Mouse (Mus musculus) stomach, embryonic 16.5 days (tissue): Measurements from ENCODE around the gene Gm9945. TPM values are rescaled to one million over a fixed set of nuclear protein-coding genes. Genes with fewer than 3 reads are reported as not detected.
A peak's percentile ranks its signal among the peaks of the same experiment; 100 is the strongest.

Experiments used
- ATAC-seq: fragments of 200-750 bp; cut with Nextera tagmentation; 2 replicates; pipeline ENCODE4 v1.8.0; 2017; ENCODE audit warnings: moderate number of reproducible peaks, moderate TSS enrichment; ENCODE audit not compliant: insufficient read depth, low FRiP score
- H3K27ac ChIP-seq: fragments of 300-500 bp; sonication (generic); 2 replicates; pipeline ENCODE4 v1.5.1; 2014; ENCODE audit warnings: low read length
- H3K27me3 ChIP-seq: fragments of 300-500 bp; sonication (generic); 2 replicates; pipeline ENCODE4 v1.6.1; 2014; ENCODE audit warnings: low read length, control low read depth, mixed read lengths; ENCODE audit not compliant: control insufficient read depth, insufficient read depth
- H3K36me3 ChIP-seq: fragments of 300-500 bp; sonication (generic); 2 replicates; pipeline ENCODE4 v1.6.1; 2014; ENCODE audit warnings: low read length; ENCODE audit not compliant: control insufficient read depth, insufficient read depth
- H3K4me1 ChIP-seq: fragments of 300-500 bp; sonication (generic); 2 replicates; pipeline ENCODE4 v1.6.1; 2014; ENCODE audit warnings: low read length, control low read depth, mixed read lengths; ENCODE audit not compliant: control insufficient read depth, insufficient read depth
- H3K4me2 ChIP-seq: fragments of 300-500 bp; sonication (generic); 2 replicates; pipeline ENCODE4 v1.6.1; 2014; ENCODE audit warnings: low read depth, low read length, mixed read lengths
- H3K4me3 ChIP-seq: fragments of 300-500 bp; sonication (generic); replicated peaks from 2 replicates; pipeline ENCODE4 v1.5.1; 2014; ENCODE audit warnings: mild to moderate bottlenecking, low read length
- H3K9ac ChIP-seq: fragments of 300-500 bp; sonication (generic); 2 replicates; pipeline ENCODE4 v1.6.1; 2014; ENCODE audit warnings: low read length
- H3K9me3 ChIP-seq: fragments of 300-500 bp; sonication (generic); replicated peaks from 2 replicates; pipeline ENCODE4 v1.6.1; 2016; ENCODE audit warnings: low read length, control low read depth; ENCODE audit not compliant: control insufficient read depth
- WGBS: fragments of 180-500 bp; shearing (Covaris S2); extraction: QIAGEN DNeasy Blood & Tissue Kit; methylation state at CpG from one replicate; pipeline ENCODE4 v1.1.7; 2014; 5-methylcytosine and 5-hydroxymethylcytosine counted together
- polyA plus RNA-seq: library from polyadenylated mRNA; unstranded; fragments of >200 nt; fragmentation: Nextera tagmentation; extraction: Ambion mirVana; gene quantifications from 2 replicates; pipeline ENCODE4 v1.2.1, GENCODE M21; 2015

Gene Gm9945
- polyA plus RNA-seq, 1 experiment from 2014 or later = not detected

- peaks cover 4% of the 10 kb centered on the region for H3K4me1 ChIP-seq
- no peak overlapping the region for H3K27ac ChIP-seq
- 8% methylated on average over 11 of the region's 11 CpGs for WGBS
- no peak overlapping the region for H3K9ac ChIP-seq
- H3K36me3 ChIP-seq = no peaks in the 10 kb centered on the region
- no peaks in the 10 kb centered on the region for H3K27me3 ChIP-seq
- H3K4me2 ChIP-seq = no peak overlapping the region
- ATAC-seq = peak; percentile 62
- no peaks in the 10 kb centered on the region for H3K9me3 ChIP-seq
- H3K4me3 ChIP-seq = no peak overlapping the region
Measured at GRCm38 (mm10) chr11:53500569-53500968, 20.6 kb downstream of the Gm9945 start.

DNA sequence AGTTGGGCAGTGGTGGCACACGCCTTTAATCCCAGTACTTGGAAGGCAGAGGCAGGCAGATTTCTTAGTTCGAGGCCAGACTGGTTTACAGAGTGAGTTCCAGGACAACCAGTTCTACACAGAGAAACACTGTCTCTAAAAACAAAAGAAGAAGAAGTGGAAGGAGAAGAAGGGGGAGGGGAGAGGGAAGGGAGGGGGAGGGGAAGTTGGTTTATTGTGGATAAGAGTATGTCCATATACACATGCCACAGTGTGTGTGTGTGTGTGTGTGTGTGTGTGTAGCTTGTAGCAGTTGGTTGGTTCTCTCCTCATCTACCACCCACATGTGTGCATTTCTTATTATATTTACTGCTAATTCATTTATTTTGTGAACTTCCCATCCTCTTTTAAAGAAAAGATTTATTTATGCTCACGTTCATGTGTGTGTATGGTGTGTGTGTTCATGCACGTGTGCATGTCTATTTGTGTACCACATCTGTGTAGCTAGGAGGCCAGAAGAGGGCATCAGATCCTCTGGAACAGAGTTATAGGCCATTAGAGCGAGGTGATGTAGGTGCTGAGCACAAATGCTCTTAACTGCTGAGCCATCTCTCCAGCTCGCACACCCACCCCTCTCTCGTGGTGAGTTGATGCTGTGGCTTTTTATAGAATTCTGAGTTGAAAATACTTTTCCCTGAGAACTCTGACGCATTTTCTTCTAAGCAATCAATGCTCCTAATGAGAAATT, 22.2 kb downstream of the Gm9945 start:
- Histone ChIP-seq H3K36me3 (no peaks in the 10 kb centered on the region), H3K4me2 (no peak overlapping the region), H3K4me1 (peaks cover 4% of the 10 kb centered on the region), H3K27me3 (no peaks in the 10 kb centered on the region), H3K9ac (no peak overlapping the region), H3K27ac (no peak overlapping the region), H3K4me3 (no peak overlapping the region), H3K9me3 (no peaks in the 10 kb centered on the region)
- ATAC-seq = no peak
- WGBS = 79% methylated on average over 8 of the region's 8 CpGs

DNA sequence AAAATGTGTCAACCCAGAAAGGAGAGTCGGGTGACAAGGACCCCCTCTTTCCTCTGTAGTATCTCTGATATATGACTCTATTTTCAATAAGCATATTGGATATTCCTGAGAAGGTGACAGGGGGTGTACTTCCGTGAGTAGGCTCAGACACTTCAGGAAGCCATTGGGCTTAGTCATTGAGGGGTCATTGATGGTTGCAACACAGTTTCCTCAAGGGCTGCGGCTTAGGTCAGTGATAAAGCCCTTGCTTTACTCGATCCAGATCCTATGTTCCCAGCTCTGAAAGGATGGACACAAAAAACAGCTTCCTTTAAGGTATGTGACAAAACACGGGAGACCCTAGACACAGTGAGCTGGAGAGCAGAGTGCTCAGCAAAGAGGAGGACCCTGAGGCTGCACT, 23.8 kb downstream of the Gm9945 start:
- no peaks in the 10 kb centered on the region for H3K27me3 ChIP-seq
- no peak for ATAC-seq
- H3K9me3 ChIP-seq = no peaks in the 10 kb centered on the region
- H3K4me1 ChIP-seq = peaks cover 4% of the 10 kb centered on the region
- no peak overlapping the region for H3K9ac ChIP-seq
- H3K27ac ChIP-seq = no peak overlapping the region
- H3K4me3 ChIP-seq = no peak overlapping the region
- H3K36me3 ChIP-seq = no peaks in the 10 kb centered on the region
- no peak overlapping the region for H3K4me2 ChIP-seq
- WGBS = 73% methylated on average over 5 of the region's 5 CpGs

DNA sequence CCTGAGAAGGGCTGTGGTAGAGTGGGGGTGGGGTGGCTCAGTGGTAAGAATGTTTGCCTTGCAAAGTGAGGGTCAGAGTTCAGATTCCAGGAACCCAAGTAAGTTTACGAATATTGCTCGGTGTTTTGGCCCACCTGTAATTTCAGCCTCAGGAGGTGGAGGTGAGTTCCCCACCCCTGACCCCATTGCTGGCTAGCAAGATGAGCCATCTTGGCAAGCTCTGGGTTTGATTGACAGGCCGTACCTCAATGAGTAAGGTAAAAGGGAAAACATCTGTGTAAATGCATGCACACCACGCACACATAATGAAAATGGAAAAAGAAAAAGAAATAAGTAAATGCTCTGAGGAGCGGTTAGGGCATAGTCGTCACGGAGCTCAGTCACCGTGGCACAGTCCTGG, 24.4 kb downstream of the Gm9945 start:
- no peak for ATAC-seq
- H3K4me1 ChIP-seq = peaks cover 4% of the 10 kb centered on the region
- no peak overlapping the region for H3K9ac ChIP-seq
- no peak overlapping the region for H3K27ac ChIP-seq
- 86% methylated on average over 8 of the region's 8 CpGs for WGBS
- no peak overlapping the region for H3K4me3 ChIP-seq
- H3K36me3 ChIP-seq = no peaks in the 10 kb centered on the region
- no peaks in the 10 kb centered on the region for H3K27me3 ChIP-seq
- no peak overlapping the region for H3K4me2 ChIP-seq
- no peaks in the 10 kb centered on the region for H3K9me3 ChIP-seq

GRCm38 (mm10) chr11:53505026-53505663, 25.2 kb downstream of the Gm9945 start:
- Histone ChIP-seq H3K9ac (no peak overlapping the region), H3K4me3 (no peak overlapping the region), H3K4me1 (peaks cover 4% of the 10 kb centered on the region), H3K27me3 (no peaks in the 10 kb centered on the region), H3K9me3 (no peaks in the 10 kb centered on the region), H3K4me2 (no peak overlapping the region), H3K36me3 (no peaks in the 10 kb centered on the region), H3K27ac (no peak overlapping the region)
- 78% methylated on average over 5 of the region's 5 CpGs for WGBS
- no peak for ATAC-seq

DNA sequence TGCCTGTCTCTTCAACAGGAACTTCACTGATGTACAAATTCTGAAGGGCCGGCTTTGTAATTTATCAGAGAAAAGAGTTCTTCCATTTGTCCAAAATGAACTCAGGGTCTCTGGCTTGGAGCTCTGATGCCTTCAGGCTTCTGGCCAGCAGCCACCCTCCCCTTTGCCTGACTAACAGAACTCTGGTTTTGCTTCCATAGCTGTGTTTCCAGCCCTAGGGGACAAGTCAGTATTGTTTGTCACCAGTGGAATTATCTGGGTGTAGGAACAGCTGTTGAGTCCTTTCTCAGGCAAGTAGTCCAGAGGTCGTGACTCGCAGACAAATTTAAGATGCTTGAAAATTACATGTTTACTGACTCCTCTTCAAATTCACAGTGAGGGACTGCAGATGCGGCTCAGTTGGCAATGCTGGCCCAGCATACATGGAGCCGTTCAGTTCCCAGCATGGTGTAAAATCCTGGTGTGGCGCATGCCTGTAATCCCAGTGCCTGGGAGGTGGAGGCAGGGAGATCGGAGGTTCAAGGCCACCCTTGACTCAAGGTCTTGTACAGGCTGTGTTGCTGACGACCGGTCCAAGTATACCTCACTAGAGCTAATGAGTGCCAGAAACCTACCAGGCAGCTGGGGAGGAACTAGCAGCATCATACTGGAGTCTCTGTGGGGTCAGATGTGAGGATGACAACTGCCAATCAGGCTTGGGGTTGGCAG, 27.3 kb downstream of the Gm9945 start:
- WGBS = 78% methylated on average over 9 of the region's 9 CpGs
- H3K27ac ChIP-seq = no peak overlapping the region
- no peaks in the 10 kb centered on the region for H3K9me3 ChIP-seq
- H3K4me1 ChIP-seq = no peaks in the 10 kb centered on the region
- no peaks in the 10 kb centered on the region for H3K36me3 ChIP-seq
- H3K4me2 ChIP-seq = no peak overlapping the region
- no peak overlapping the region for H3K9ac ChIP-seq
- no peak for ATAC-seq
- no peaks in the 10 kb centered on the region for H3K27me3 ChIP-seq
- no peak overlapping the region for H3K4me3 ChIP-seq

DNA sequence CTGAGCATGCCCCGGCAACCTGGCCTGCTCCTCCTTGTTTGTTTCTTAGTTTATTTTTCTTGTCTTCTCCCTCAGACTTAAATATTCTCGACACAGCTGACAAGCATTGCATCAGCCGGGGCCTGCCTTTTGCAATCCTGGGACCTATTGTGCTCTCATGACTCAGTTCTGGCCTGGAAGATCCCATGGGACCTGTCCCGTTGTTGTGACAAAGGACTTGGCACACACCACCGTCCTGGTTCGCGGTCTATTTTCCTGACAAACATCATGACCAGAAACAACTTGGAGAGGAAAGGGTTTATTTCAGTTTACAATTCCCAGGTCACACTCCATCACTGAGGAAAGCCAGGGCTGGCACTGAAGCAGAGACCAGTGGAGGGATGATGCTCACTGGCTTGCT, 28.2 kb downstream of the Gm9945 start:
- H3K4me3 ChIP-seq = no peak overlapping the region
- no peaks in the 10 kb centered on the region for H3K9me3 ChIP-seq
- 71% methylated on average over 7 of the region's 7 CpGs for WGBS
- ATAC-seq = no peak
- no peak overlapping the region for H3K27ac ChIP-seq
- H3K27me3 ChIP-seq = no peaks in the 10 kb centered on the region
- H3K4me2 ChIP-seq = no peak overlapping the region
- no peaks in the 10 kb centered on the region for H3K4me1 ChIP-seq
- H3K36me3 ChIP-seq = no peaks in the 10 kb centered on the region
- H3K9ac ChIP-seq = no peak overlapping the region

DNA sequence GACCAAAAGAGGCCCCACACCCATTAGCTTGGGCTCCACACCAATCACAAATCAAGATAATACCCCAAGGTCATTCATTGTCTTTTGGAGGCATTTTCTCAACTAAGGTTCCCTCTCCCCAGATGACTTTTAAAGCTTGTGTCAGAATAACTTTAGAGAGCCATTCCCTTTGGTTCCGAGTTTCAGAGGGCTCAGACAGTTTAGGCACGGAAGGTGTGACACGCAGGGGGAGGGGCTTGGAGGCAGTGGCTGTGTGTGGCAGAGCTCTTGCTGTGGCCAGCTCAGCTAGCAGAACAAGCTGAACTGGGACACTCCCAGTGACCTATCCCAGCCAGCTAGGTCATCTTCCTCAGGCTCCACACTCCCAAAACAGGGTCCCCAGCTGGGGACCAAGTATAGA, 28.6 kb downstream of the Gm9945 start:
- no peaks in the 10 kb centered on the region for H3K27me3 ChIP-seq
- no peaks in the 10 kb centered on the region for H3K4me1 ChIP-seq
- H3K4me3 ChIP-seq = no peak overlapping the region
- H3K27ac ChIP-seq = no peak overlapping the region
- H3K36me3 ChIP-seq = no peaks in the 10 kb centered on the region
- no peak overlapping the region for H3K9ac ChIP-seq
- ATAC-seq = no peak
- H3K4me2 ChIP-seq = no peak overlapping the region
- H3K9me3 ChIP-seq = no peaks in the 10 kb centered on the region
- WGBS = 41% methylated on average over 3 of the region's 3 CpGs

GRCm38 (mm10) chr11:53510351-53510750, 30.4 kb downstream of the Gm9945 start:
- Histone ChIP-seq H3K27me3 (no peaks in the 10 kb centered on the region), H3K4me3 (no peak overlapping the region), H3K9ac (no peak overlapping the region), H3K4me2 (no peak overlapping the region), H3K9me3 (no peaks in the 10 kb centered on the region), H3K36me3 (no peaks in the 10 kb centered on the region), H3K27ac (no peak overlapping the region), H3K4me1 (no peaks in the 10 kb centered on the region)
- WGBS = 48% methylated on average over 5 of the region's 5 CpGs
- ATAC-seq = no peak
